Mouse (Mus musculus): ENCODE measurements around the gene Adh6b. TPM values are rescaled to one million over a fixed set of nuclear protein-coding genes. Genes with fewer than 3 reads are reported as not detected.

Adh6b gene
- 0.22 and 0.30 TPM in 2 replicates for polyA plus RNA-seq (2015; fragmentation: Nextera tagmentation; extraction: Ambion mirVana)

DNA sequence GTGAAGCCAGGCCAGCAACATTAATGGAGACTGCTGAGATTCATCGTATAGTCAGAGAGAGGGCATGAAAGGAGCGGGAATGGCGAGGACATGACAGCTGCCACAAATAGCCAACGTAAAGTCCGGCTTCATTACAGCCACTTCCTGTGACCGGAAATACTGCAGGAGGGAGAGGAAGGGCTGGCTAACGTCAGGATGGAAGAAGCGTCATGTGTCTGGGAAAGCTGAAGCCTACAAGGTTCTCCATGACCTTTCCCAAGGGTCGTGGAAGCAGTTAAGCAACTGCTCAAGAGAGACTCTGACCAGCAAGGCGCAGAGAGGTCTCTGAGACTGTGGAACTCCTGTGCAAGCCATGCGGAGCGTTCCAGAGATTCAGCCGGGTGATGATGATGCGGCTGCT, at the start of gene Adh6b:
Gene Adh6b (plus strand): TSS at position 305 of the 400 bp plus-strand sequence.
- 92% methylated on average over 14 of the region's 14 CpGs for WGBS
- Histone ChIP-seq H3K36me3 (ENCODE audit: poor library complexity, severe bottlenecking) (no peaks in the 10 kb centered on the region), H3K9me3 (replicated peaks) (no peaks in the 10 kb centered on the region; the same call in 1 of the 2 replicates), H3K4me1 (no peaks in the 10 kb centered on the region), H3K9ac (no peak within 1 kb of the TSS), H3K27me3 (no peaks in the 10 kb centered on the region), H3K4me2 (no peak within 1 kb of the TSS), H3K27ac (no peak within 1 kb of the TSS), H3K4me3 (no peak within 1 kb of the TSS)
- ATAC-seq = no peak

DNA sequence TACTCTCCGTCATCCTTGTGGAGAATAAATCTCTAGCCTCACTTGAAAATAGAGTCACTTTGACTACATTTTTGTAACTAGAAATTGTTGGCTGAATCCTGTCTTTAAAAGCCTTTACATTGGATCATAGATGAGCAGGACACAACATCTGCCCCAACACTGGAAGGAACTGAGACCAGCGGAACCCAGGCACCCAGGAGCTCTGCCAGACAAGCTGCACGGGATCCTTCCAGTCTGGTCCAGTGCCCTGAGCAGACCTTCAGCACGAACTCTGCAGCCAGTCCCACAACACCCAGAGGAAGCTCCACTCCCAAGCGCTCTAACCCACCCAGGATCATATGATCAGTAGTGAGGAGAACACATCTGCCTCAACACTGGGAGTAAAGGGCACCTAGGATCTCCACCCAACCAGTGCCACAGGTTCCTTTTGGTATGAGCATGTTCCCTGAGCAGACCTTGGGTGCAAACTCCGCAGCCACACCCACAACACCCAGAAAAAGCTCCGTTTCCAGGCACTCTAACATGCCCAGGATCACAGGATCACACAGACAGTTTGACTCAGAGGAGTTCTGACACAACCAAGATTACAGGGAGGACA, 48.2 kb upstream of the Adh6b start:
- Histone ChIP-seq H3K9ac (no peak overlapping the region), H3K4me3 (no peak overlapping the region), H3K4me2 (no peak overlapping the region), H3K27me3 (no peaks in the 10 kb centered on the region), H3K9me3 (replicated peaks) (peaks cover 9% of the 10 kb centered on the region), H3K36me3 (ENCODE audit: poor library complexity, severe bottlenecking) (no peaks in the 10 kb centered on the region), H3K27ac (no peak overlapping the region), H3K4me1 (no peaks in the 10 kb centered on the region)
- ATAC-seq = no peak
- WGBS = 88% methylated on average over 7 of the region's 7 CpGs

DNA sequence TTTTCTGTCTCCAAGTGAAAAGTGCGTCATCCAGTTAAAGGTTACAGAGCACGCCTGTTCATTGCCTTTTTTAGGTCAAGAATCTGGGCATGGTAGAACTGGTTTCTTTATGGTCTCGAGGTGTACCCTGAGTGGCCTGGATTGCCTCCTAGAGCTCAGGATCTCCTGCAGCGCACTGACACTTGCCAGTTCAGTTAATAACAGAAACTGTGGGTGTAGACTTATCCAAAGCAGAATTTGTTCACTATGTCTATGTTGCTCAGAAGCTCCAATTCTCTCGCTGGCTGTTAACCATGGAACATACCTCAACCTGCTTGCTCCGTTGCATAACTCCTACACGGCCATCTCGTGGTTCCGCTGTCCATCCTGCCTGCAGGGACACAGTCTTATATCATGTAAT, 41.4 kb upstream of the Adh6b start:
- Histone ChIP-seq H3K9ac (no peak overlapping the region), H3K4me2 (no peak overlapping the region), H3K4me3 (no peak overlapping the region), H3K4me1 (no peaks in the 10 kb centered on the region), H3K27me3 (no peaks in the 10 kb centered on the region), H3K27ac (no peak overlapping the region), H3K9me3 (replicated peaks) (peaks cover 10% of the 10 kb centered on the region), H3K36me3 (ENCODE audit: poor library complexity, severe bottlenecking) (no peaks in the 10 kb centered on the region)
- ATAC-seq = no peak
- 95% methylated on average over 9 of the region's 9 CpGs for WGBS

DNA sequence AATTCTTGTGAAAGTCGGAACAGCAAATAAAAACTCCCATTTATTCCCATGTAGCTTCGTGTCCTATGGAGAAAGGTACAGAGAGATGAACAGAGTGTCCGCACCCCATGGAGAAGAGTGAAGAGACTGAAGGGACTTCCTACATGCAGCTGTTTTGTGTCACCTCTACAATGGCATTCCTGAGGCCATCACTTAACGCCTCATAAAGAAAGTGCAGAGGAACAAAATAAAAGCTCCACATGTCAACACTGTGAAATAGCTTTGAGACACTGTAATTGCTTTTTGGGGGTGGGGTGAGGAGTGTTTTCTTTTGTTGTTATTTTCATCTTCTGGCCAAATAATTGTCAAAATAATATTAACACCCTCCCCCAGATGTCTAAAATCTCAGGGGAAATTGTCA, 38.9 kb upstream of the Adh6b start:
- H3K36me3 ChIP-seq (ENCODE audit: poor library complexity, severe bottlenecking) = no peaks in the 10 kb centered on the region
- H3K9me3 ChIP-seq (replicated peaks) = peaks cover 8% of the 10 kb centered on the region
- no peak overlapping the region for H3K27ac ChIP-seq
- ATAC-seq = no peak
- no peak overlapping the region for H3K4me3 ChIP-seq
- no peak overlapping the region for H3K9ac ChIP-seq
- WGBS = 60% methylated on average over 4 of the region's 4 CpGs
- H3K4me1 ChIP-seq = no peaks in the 10 kb centered on the region
- no peak overlapping the region for H3K4me2 ChIP-seq
- no peaks in the 10 kb centered on the region for H3K27me3 ChIP-seq

DNA sequence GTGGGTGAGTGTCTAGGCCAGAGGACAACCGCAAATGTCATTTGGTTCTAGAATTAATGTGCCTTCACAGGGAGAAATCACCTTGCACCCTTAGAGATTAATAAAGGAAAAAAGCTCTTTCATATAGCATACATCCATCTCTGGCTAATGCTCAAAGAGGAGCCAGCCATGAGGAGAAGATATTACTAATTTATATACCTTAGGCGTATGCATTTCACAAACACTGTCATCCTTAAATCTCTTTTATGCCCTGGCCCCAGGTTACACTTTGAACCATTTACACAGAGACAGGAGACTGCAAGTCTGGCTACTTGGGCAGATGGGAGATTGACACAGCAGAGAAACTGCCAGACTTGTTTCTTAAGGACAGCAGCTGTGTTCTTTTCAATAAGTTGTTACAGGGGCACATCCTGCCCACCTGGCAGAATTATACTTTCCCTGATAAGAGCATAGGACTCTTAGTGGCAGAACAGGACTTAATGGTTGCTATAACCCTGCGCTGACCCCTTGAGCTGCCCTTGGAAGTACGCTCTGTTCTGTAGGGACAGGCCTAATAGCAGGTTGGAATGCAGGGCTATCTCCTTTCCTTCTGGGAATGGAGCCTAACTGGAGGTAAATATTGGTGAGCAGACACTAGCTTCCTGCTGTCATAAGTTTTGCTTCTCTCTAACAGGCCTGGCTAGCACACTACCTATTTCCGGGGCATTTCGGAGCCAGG, 37.6 kb upstream of the Adh6b start:
- Histone ChIP-seq H3K27me3 (no peaks in the 10 kb centered on the region), H3K4me3 (no peak overlapping the region), H3K36me3 (ENCODE audit: poor library complexity, severe bottlenecking) (no peaks in the 10 kb centered on the region), H3K4me1 (no peaks in the 10 kb centered on the region), H3K27ac (no peak overlapping the region), H3K4me2 (no peak overlapping the region), H3K9me3 (replicated peaks) (no peaks in the 10 kb centered on the region), H3K9ac (no peak overlapping the region)
- 95% methylated on average over 6 of the region's 6 CpGs for WGBS
- no peak for ATAC-seq

DNA sequence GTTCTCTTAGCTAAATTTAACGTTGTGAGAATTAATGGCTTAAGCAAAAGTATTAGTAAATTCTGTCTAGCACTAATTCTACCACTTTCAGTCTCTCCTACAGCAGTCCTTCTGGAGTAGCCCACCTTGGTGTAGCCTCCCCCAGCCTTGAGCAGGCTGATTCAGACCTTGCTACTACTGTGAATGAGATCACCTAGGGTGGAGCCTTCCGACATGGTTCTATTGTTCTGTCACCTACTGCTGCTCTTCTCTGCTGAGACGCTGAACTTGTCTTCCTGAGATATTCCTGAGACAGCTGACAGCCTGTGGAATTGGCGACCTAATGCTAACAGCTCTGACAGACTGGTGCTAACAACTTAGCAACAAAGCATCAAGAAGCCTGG, 37.1 kb upstream of the Adh6b start:
- Histone ChIP-seq H3K27me3 (no peaks in the 10 kb centered on the region), H3K9me3 (replicated peaks) (no peaks in the 10 kb centered on the region), H3K27ac (no peak overlapping the region), H3K36me3 (ENCODE audit: poor library complexity, severe bottlenecking) (no peaks in the 10 kb centered on the region), H3K4me2 (no peak overlapping the region), H3K9ac (no peak overlapping the region), H3K4me3 (no peak overlapping the region), H3K4me1 (no peaks in the 10 kb centered on the region)
- ATAC-seq = no peak
- WGBS = 53% methylated on average over 4 of the region's 4 CpGs

DNA sequence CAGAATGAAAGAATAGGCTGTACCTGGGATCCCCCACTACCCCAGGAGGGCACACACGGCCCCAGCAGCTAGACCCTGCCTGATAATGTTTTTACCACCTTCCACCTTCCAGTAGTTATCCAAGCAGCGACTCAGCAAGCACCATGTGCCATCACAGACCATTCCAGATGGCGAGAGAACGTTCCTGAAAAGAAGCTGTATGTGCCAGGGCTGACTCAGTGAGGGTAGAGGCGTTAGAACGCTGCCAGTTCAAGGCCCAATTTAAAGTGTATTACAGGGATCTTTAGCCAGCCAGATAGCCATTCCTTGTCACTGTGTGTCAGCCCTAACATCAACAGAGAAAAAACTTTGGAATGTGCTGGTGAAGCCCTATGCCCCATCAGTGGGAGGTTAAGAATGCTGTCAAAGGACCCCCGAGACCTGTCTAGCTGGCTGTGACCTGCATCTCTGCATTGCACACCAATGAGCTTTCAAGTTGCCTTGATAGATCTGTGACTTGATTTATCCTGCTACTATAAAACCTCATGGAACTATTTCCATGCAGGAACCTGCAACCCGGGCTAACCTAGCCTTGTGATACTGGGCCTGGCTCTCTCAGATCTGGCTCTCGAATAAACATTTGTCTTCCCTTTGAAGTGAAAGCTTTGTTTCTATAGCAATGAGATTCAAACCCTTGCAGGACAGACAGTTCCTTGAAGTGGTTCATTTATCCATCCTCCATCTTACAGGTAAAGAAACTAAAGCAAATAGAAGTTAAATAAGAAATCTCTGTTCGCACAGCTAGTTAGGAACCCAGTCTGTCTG, 35.9 kb upstream of the Adh6b start:
- Histone ChIP-seq H3K4me2 (no peak overlapping the region), H3K27me3 (no peaks in the 10 kb centered on the region), H3K9me3 (replicated peaks) (no peaks in the 10 kb centered on the region), H3K27ac (no peak overlapping the region), H3K4me1 (no peaks in the 10 kb centered on the region), H3K9ac (no peak overlapping the region), H3K4me3 (no peak overlapping the region), H3K36me3 (ENCODE audit: poor library complexity, severe bottlenecking) (no peaks in the 10 kb centered on the region)
- peak; percentile 19; the same call in 1 of the 2 replicates for ATAC-seq
- 74% methylated on average over 10 of the region's 10 CpGs for WGBS

DNA sequence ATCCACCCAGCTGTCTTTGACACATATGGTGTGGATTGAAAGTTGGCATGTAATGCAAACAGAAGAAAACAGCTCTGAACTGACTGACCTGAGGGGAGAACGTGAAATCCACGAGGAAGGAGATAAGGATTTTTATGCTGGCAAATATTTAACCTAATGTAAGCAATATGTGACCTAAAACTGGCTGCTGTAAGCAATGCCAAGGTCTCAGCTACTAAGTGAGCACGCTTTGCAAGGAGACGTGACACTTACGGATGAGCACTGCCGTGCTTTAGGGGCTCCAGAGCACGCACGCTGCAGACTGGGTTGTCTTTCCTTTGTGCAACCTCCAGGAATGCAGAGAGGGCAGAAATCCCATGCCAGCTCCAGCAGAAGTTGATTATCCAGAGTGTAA, 35.3 kb upstream of the Adh6b start:
- 69% methylated on average over 8 of the region's 8 CpGs for WGBS
- no peak overlapping the region for H3K4me3 ChIP-seq
- H3K4me1 ChIP-seq = no peaks in the 10 kb centered on the region
- no peak for ATAC-seq
- no peak overlapping the region for H3K9ac ChIP-seq
- H3K27ac ChIP-seq = no peak overlapping the region
- H3K36me3 ChIP-seq (ENCODE audit: poor library complexity, severe bottlenecking) = no peaks in the 10 kb centered on the region
- no peaks in the 10 kb centered on the region for H3K9me3 ChIP-seq (replicated peaks)
- H3K27me3 ChIP-seq = no peaks in the 10 kb centered on the region
- H3K4me2 ChIP-seq = no peak overlapping the region

DNA sequence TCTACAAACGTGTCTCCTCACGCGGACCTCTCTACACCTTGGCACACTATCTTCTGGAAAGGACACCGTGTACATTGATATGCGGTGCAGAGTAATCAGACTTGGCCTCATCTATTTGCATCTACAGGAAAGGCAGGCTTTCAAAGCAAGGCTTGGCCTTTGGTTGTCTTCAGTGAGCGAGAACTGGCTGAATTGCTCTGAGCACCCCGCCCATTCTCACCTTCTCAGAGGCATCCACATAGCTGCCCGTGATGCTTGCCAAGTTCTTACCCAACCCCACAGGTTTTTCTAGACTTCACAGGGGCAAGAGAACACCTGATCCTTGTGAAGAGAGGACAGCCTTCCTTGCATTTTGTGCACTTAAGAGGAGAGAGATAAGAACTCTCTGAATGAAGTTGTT, 31.7 kb upstream of the Adh6b start:
- 93% methylated on average over 8 of the region's 8 CpGs for WGBS
- Histone ChIP-seq H3K9ac (no peak overlapping the region), H3K27ac (no peak overlapping the region), H3K4me1 (no peaks in the 10 kb centered on the region), H3K36me3 (ENCODE audit: poor library complexity, severe bottlenecking) (no peaks in the 10 kb centered on the region), H3K9me3 (replicated peaks) (no peaks in the 10 kb centered on the region), H3K4me2 (no peak overlapping the region), H3K4me3 (no peak overlapping the region), H3K27me3 (no peaks in the 10 kb centered on the region)
- no peak for ATAC-seq

DNA sequence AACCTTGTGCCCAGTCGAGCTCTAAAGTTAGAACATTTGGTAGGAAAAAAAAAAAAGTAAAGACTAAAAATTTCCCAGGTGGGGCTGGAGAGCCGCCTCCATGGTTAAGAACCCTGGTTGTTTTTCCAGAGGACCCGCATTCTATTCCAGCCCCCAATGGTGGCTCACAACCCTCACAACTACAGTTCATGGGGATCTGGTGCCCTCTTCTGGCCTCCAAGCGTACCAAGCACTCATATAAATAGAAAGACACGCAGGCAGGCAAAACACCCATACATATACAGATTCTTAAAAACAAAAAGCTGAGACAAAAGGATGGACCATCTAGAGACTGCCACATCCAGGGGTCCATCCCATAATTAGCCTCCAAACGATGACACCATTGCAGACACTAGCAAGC, 30.6 kb upstream of the Adh6b start:
- no peak overlapping the region for H3K27ac ChIP-seq
- no peak overlapping the region for H3K4me3 ChIP-seq
- ATAC-seq = no peak
- no peaks in the 10 kb centered on the region for H3K36me3 ChIP-seq (ENCODE audit: poor library complexity, severe bottlenecking)
- H3K4me2 ChIP-seq = no peak overlapping the region
- H3K9ac ChIP-seq = no peak overlapping the region
- no peaks in the 10 kb centered on the region for H3K4me1 ChIP-seq
- H3K27me3 ChIP-seq = no peaks in the 10 kb centered on the region
- H3K9me3 ChIP-seq (replicated peaks) = no peaks in the 10 kb centered on the region
- WGBS = 90% methylated on average over 6 of the region's 6 CpGs

DNA sequence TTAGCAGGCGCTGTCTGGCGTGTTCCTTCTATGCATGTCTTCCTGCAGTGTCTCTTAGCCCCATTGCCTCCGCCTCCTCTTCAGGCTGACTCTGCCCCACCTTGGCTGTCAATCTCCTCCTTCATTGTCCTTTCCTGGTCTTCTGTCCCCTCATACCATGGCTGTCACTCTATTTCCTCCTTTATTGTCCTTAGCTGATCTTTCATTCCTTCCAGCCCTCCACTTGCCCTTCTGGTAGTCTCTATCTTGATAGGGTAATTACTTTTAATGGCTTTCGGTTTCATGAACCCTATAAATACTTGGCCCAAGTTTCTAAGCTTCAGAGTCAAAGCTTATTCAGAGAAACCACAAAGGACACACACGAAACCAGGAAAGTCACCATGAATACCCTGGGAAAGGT, 28.6 kb upstream of the Adh6b start, which contains the start of gene Adh6a:
Gene Adh6a (plus strand): TSS at position 322 of the 400 bp plus-strand sequence.
- Histone ChIP-seq H3K36me3 (ENCODE audit: poor library complexity, severe bottlenecking) (no peaks in the 10 kb centered on the region), H3K9ac (no peak within 1 kb of the TSS), H3K4me2 (no peak within 1 kb of the TSS), H3K27me3 (no peaks in the 10 kb centered on the region), H3K9me3 (replicated peaks) (no peaks in the 10 kb centered on the region), H3K4me1 (no peaks in the 10 kb centered on the region), H3K4me3 (no peak within 1 kb of the TSS), H3K27ac (no peak within 1 kb of the TSS)
- 78% methylated on average over 5 of the region's 5 CpGs for WGBS
- ATAC-seq = no peak

DNA sequence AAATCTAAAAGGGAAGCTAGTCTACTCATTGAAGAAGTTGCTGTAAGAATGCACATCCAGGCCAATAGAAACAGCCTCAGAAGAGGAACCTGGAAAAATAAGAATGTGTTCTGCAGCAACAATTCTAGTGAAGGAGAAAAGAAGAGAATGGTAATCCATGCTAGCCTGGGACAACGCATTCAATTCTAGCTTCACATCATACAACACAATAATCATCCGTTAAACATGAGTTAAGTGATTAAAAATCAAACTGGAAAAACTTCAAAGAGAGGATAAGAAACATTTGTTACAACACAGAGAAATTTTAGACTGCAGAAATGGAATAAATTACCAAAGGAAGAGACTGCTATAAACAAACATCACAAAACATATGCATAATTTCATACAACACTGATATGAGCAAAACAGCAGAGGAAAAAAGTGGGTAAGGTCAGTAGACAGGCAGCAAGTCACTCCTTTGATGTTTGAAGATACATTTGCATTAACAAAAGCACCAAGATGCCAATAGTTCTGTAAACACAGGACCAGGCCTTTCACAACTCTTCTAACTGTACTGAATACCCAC, 24.6 kb upstream of the Adh6b start:
- no peak overlapping the region for H3K4me3 ChIP-seq
- H3K27ac ChIP-seq = no peak overlapping the region
- H3K9ac ChIP-seq = no peak overlapping the region
- H3K36me3 ChIP-seq (ENCODE audit: poor library complexity, severe bottlenecking) = no peaks in the 10 kb centered on the region
- H3K27me3 ChIP-seq = no peaks in the 10 kb centered on the region
- WGBS = 86% methylated on average over 2 of the region's 2 CpGs
- no peak for ATAC-seq
- H3K9me3 ChIP-seq (replicated peaks) = no peaks in the 10 kb centered on the region
- H3K4me2 ChIP-seq = no peak overlapping the region
- H3K4me1 ChIP-seq = no peaks in the 10 kb centered on the region

Data from forebrain, embryonic 13.5 days (tissue).